Mouse (Mus musculus): ENCODE measurements around the gene Immp2l. TPM values are rescaled to one million over a fixed set of nuclear protein-coding genes. Genes with fewer than 3 reads are reported as not detected.

Gene Immp2l
- polyA plus RNA-seq, 1 experiment = 4.2 TPM

GRCm38 (mm10) chr12:41044493-41045132 is 20.7 kb downstream of the Immp2l start:
- WGBS = 54% methylated on average over 12 of the region's 12 CpGs
- DNase-seq (ENCODE audit: low read depth, low spot score) = no peak

- 40% methylated on average over 12 of the region's 12 CpGs for WGBS
- DNase-seq (ENCODE audit: low read depth, low spot score) = peak; percentile 18
Observed at GRCm38 (mm10) chr12:41047085-41047766, 23.3 kb downstream of the Immp2l start.

- 92% methylated on average over 5 of the region's 5 CpGs for WGBS
- no peak for DNase-seq (ENCODE audit: low read depth, low spot score)
Observed at GRCm38 (mm10) chr12:41050945-41051344, 27.1 kb downstream of the Immp2l start.

- 56% methylated on average over 3 of the region's 3 CpGs for WGBS
- DNase-seq (ENCODE audit: low read depth, low spot score) = no peak
Observed at GRCm38 (mm10) chr12:41052897-41053296, 29.0 kb downstream of the Immp2l start.

- WGBS = 81% methylated on average over 11 of the region's 11 CpGs
- no peak for DNase-seq (ENCODE audit: low read depth, low spot score)
Observed at GRCm38 (mm10) chr12:41054006-41054791, 30.3 kb downstream of the Immp2l start.

- no peak for DNase-seq (ENCODE audit: low read depth, low spot score)
Observed at GRCm38 (mm10) chr12:41055941-41056340, 32.1 kb downstream of the Immp2l start.

GRCm38 (mm10) chr12:41063281-41063680 is 39.4 kb downstream of the Immp2l start:
- WGBS = 81% methylated on average over 3 of the region's 3 CpGs
- DNase-seq (ENCODE audit: low read depth, low spot score) = no peak

- DNase-seq (ENCODE audit: low read depth, low spot score) = no peak
- 48% methylated on average over 1 of the region's 1 CpGs for WGBS
Observed at GRCm38 (mm10) chr12:41081843-41082242, 58.0 kb downstream of the Immp2l start.

GRCm38 (mm10) chr12:41084370-41085089 is 60.6 kb downstream of the Immp2l start:
- WGBS = 21% methylated on average over 2 of the region's 2 CpGs

GRCm38 (mm10) chr12:41089931-41090366 is 66.1 kb downstream of the Immp2l start:
- no peak for DNase-seq (ENCODE audit: low read depth, low spot score)
- 64% methylated on average over 5 of the region's 5 CpGs for WGBS

More at GRCm38 (mm10) chr12:41084370-41085089, 60.6 kb downstream of the Immp2l start:
- DNase-seq (ENCODE audit: low read depth, low spot score) = peak; percentile 65

GRCm38 (mm10) chr12:41090771-41091170 is 66.9 kb downstream of the Immp2l start:
- DNase-seq (ENCODE audit: low read depth, low spot score) = no peak

GRCm38 (mm10) chr12:41091316-41091715 is 67.4 kb downstream of the Immp2l start:
- no peak for DNase-seq (ENCODE audit: low read depth, low spot score)
- WGBS = 64% methylated on average over 2 of the region's 2 CpGs

More at GRCm38 (mm10) chr12:41090771-41091170, 66.9 kb downstream of the Immp2l start:
- 82% methylated on average over 2 of the region's 2 CpGs for WGBS

- DNase-seq (ENCODE audit: low read depth, low spot score) = no peak
- WGBS = 78% methylated on average over 4 of the region's 4 CpGs
Observed at GRCm38 (mm10) chr12:41096045-41096444, 72.2 kb downstream of the Immp2l start.

GRCm38 (mm10) chr12:41097406-41097805 is 73.5 kb downstream of the Immp2l start:
- 42% methylated on average over 5 of the region's 5 CpGs for WGBS
- DNase-seq (ENCODE audit: low read depth, low spot score) = no peak

- DNase-seq (ENCODE audit: low read depth, low spot score) = no peak
- 65% methylated on average over 2 of the region's 2 CpGs for WGBS
Observed at GRCm38 (mm10) chr12:41109011-41109410, 85.1 kb downstream of the Immp2l start.

GRCm38 (mm10) chr12:41111456-41111855 is 87.6 kb downstream of the Immp2l start:
- WGBS = 56% methylated on average over 1 of the region's 1 CpGs
- DNase-seq (ENCODE audit: low read depth, low spot score) = no peak

GRCm38 (mm10) chr12:41112137-41112536 is 88.2 kb downstream of the Immp2l start:
- WGBS = 72% methylated on average over 6 of the region's 6 CpGs
- DNase-seq (ENCODE audit: low read depth, low spot score) = no peak

- DNase-seq (ENCODE audit: low read depth, low spot score) = no peak
Observed at GRCm38 (mm10) chr12:41118358-41118757, 94.5 kb downstream of the Immp2l start.

- DNase-seq (ENCODE audit: low read depth, low spot score) = no peak
- WGBS = 64% methylated on average over 6 of the region's 6 CpGs
Observed at GRCm38 (mm10) chr12:41119657-41120056, 95.8 kb downstream of the Immp2l start.

GRCm38 (mm10) chr12:41123207-41123606 is 99.3 kb downstream of the Immp2l start:
- DNase-seq (ENCODE audit: low read depth, low spot score) = no peak
- 86% methylated on average over 2 of the region's 2 CpGs for WGBS
